Mouse (Mus musculus) midbrain, postnatal 0 days (tissue): ENCODE data around the gene Chrnb2. TPM values are rescaled to one million over a fixed set of nuclear protein-coding genes. Genes with fewer than 3 reads are reported as not detected.

Source experiments
- ATAC-seq: fragments of 200-750 bp; cut with Nextera tagmentation; 2 replicates; pipeline ENCODE4 v1.8.0; 2017; ENCODE audit warnings: moderate number of reproducible peaks, mild to moderate bottlenecking, moderate TSS enrichment, moderate library complexity; ENCODE audit not compliant: low FRiP score
- DNase-seq: peaks from one replicate; pipeline ENCODE4 v3.0.0-alpha.2; 2015; ENCODE audit warnings: low spot score
- H3K27ac ChIP-seq: fragments of 300-500 bp; sonication (generic); 2 replicates; pipeline ENCODE4 v1.5.1; 2014; ENCODE audit warnings: low read depth, mild to moderate bottlenecking, low read length, mixed read lengths
- H3K27me3 ChIP-seq: fragments of 300-500 bp; sonication (generic); 2 replicates; pipeline ENCODE4 v1.6.1; 2014; ENCODE audit warnings: low read length, control low read depth, mixed read lengths; ENCODE audit not compliant: insufficient read depth
- H3K36me3 ChIP-seq: fragments of 300-500 bp; sonication (generic); 2 replicates; pipeline ENCODE4 v1.6.1; 2014; ENCODE audit warnings: low read length, control low read depth, mixed read lengths; ENCODE audit not compliant: insufficient read depth
- H3K4me1 ChIP-seq: fragments of 300-500 bp; sonication (generic); 2 replicates; pipeline ENCODE4 v1.6.1; 2014; ENCODE audit warnings: mild to moderate bottlenecking, control low read depth, antibody characterized with exemption, low read length, mixed read lengths; ENCODE audit not compliant: insufficient read depth
- H3K4me2 ChIP-seq: fragments of 300-500 bp; sonication (generic); 2 replicates; pipeline ENCODE4 v1.6.1; 2014; ENCODE audit warnings: low read depth, mild to moderate bottlenecking, low read length, mixed read lengths; ENCODE audit not compliant: poor library complexity, severe bottlenecking
- H3K4me3 ChIP-seq: fragments of 300-500 bp; sonication (generic); 2 replicates; pipeline ENCODE4 v1.5.1; 2014; ENCODE audit warnings: low read depth, mild to moderate bottlenecking, low read length, moderate library complexity
- H3K9ac ChIP-seq: fragments of 300-500 bp; sonication (generic); replicated peaks from 2 replicates; pipeline ENCODE4 v1.6.1; 2014; ENCODE audit warnings: mild to moderate bottlenecking, low read length, moderate library complexity, mixed read lengths; ENCODE audit not compliant: poor library complexity, severe bottlenecking
- H3K9me3 ChIP-seq: fragments of 300-500 bp; sonication (generic); 2 replicates; pipeline ENCODE4 v1.6.1; 2016; ENCODE audit warnings: low read length, control low read depth
- CTCF ChIP-seq: IDR thresholded peaks from 2 replicates; pipeline ENCODE4 v1.5.1; 2016; ENCODE audit warnings: antibody characterized with exemption, mild to moderate bottlenecking
- WGBS: fragments of 180-500 bp; shearing (Covaris S2); extraction: QIAGEN DNeasy Blood & Tissue Kit; methylation state at CpG from one replicate; pipeline ENCODE4 v1.1.7; 2014; 5-methylcytosine and 5-hydroxymethylcytosine counted together
- polyA plus RNA-seq: library from polyadenylated mRNA; unstranded; fragments of >200 nt; fragmentation: Nextera tagmentation; extraction: Ambion mirVana; gene quantifications from 2 replicates; pipeline ENCODE4 v1.2.1, GENCODE M21; 2015
- total RNA-seq: library from RNA; depleted of rRNA; stranded (reverse); fragments of >200 nt; gene quantifications from 2 replicates; pipeline ENCODE4 v1.2.3, GENCODE M21; 2014

Chrnb2 gene
- total and polyA plus RNA-seq, 2 experiments from 2014 or later = 20.5 to 47.3 TPM

GRCm38 (mm10) chr3:89799476-89799875, 35.0 kb upstream of the Chrnb2 start:
- Histone ChIP-seq H3K27ac (no peak overlapping the region), H3K4me1 (no peaks in the 10 kb centered on the region), H3K4me2 (no peak overlapping the region), H3K4me3 (no peak overlapping the region), H3K9ac (no peak overlapping the region), H3K27me3 (no peaks in the 10 kb centered on the region), H3K36me3 (no peaks in the 10 kb centered on the region), H3K9me3 (no peaks in the 10 kb centered on the region)
- DNase-seq (no peak), ATAC-seq (no peak)
- WGBS = 4% methylated on average over 13 of the region's 13 CpGs
- TF ChIP-seq CTCF = no peak

GRCm38 (mm10) chr3:89798518-89798917, 34.1 kb upstream of the Chrnb2 start:
- no peaks in the 10 kb centered on the region for H3K9me3 ChIP-seq
- no peaks in the 10 kb centered on the region for H3K27me3 ChIP-seq
- no peaks in the 10 kb centered on the region for H3K36me3 ChIP-seq
- DNase-seq = no peak
- no peak for ATAC-seq
- no peak overlapping the region for H3K4me3 ChIP-seq
- WGBS = 82% methylated on average over 3 of the region's 3 CpGs
- H3K4me2 ChIP-seq = no peak overlapping the region
- TF ChIP-seq CTCF = no peak
- H3K27ac ChIP-seq = no peak overlapping the region
- no peak overlapping the region for H3K9ac ChIP-seq
- no peaks in the 10 kb centered on the region for H3K4me1 ChIP-seq

GRCm38 (mm10) chr3:89796358-89796757, 31.9 kb upstream of the Chrnb2 start:
- Histone ChIP-seq H3K9ac (no peak overlapping the region), H3K27ac (no peak overlapping the region), H3K9me3 (no peaks in the 10 kb centered on the region), H3K4me2 (no peak overlapping the region), H3K4me3 (no peak overlapping the region), H3K4me1 (no peaks in the 10 kb centered on the region), H3K27me3 (no peaks in the 10 kb centered on the region), H3K36me3 (no peaks in the 10 kb centered on the region)
- DNase-seq = no peak
- 59% methylated on average over 4 of the region's 4 CpGs for WGBS
- no peak for TF ChIP-seq CTCF
- no peak for ATAC-seq

- TF ChIP-seq CTCF = peak; percentile 25; the same call in 1 of the 2 replicates
- Histone ChIP-seq H3K9ac (no peak overlapping the region), H3K4me1 (no peaks in the 10 kb centered on the region), H3K4me2 (no peak overlapping the region), H3K36me3 (no peaks in the 10 kb centered on the region), H3K27me3 (no peaks in the 10 kb centered on the region), H3K9me3 (no peaks in the 10 kb centered on the region), H3K27ac (no peak overlapping the region), H3K4me3 (no peak overlapping the region)
- WGBS = 76% methylated on average over 5 of the region's 5 CpGs
- no peak for ATAC-seq
- DNase-seq = no peak
Measured at GRCm38 (mm10) chr3:89795746-89796145, 31.3 kb upstream of the Chrnb2 start.

GRCm38 (mm10) chr3:89794616-89795015, 30.2 kb upstream of the Chrnb2 start:
- DNase-seq (no peak), ATAC-seq (no peak)
- H3K9me3 ChIP-seq = no peaks in the 10 kb centered on the region
- H3K4me3 ChIP-seq = no peak overlapping the region
- H3K4me1 ChIP-seq = no peaks in the 10 kb centered on the region
- H3K27me3 ChIP-seq = no peaks in the 10 kb centered on the region
- WGBS = 59% methylated on average over 2 of the region's 2 CpGs
- H3K36me3 ChIP-seq = no peaks in the 10 kb centered on the region
- H3K9ac ChIP-seq = no peak overlapping the region
- no peak overlapping the region for H3K4me2 ChIP-seq
- no peak for TF ChIP-seq CTCF
- H3K27ac ChIP-seq = no peak overlapping the region

GRCm38 (mm10) chr3:89788680-89789352, 24.4 kb upstream of the Chrnb2 start:
- Histone ChIP-seq H3K9me3 (no peaks in the 10 kb centered on the region), H3K27ac (no peak overlapping the region), H3K4me3 (no peak overlapping the region), H3K27me3 (no peaks in the 10 kb centered on the region), H3K4me1 (no peaks in the 10 kb centered on the region), H3K36me3 (no peaks in the 10 kb centered on the region), H3K4me2 (no peak overlapping the region), H3K9ac (no peak overlapping the region)
- ATAC-seq (no peak), DNase-seq (no peak)
- no peak for TF ChIP-seq CTCF
- WGBS = 74% methylated on average over 16 of the region's 16 CpGs
